Mouse (Mus musculus): ENCODE results near the gene Frg2f1.

Frg2f1 gene

GRCm38 (mm10) chr4:119492933-119493327 lies 46.4 kb downstream of the Frg2f1 start:
- no peak for DNase-seq (ENCODE audit: low read depth in 2 of 2, low spot score in 2 of 2)

GRCm38 (mm10) chr4:119492291-119492932 lies 46.9 kb downstream of the Frg2f1 start, which contains the start of gene Rimkla:
TSS of gene Rimkla (minus strand) at chr4:119492628.
- DNase-seq (ENCODE audit: low read depth in 2 of 2, low spot score in 2 of 2): peak; percentile 4 to 21

GRCm38 (mm10) chr4:119490806-119491205 lies 48.5 kb downstream of the Frg2f1 start:
- peak in 1 of 2 experiments; percentile 18 for DNase-seq (ENCODE audit: low read depth in 2 of 2, low spot score in 2 of 2)

- no peak for DNase-seq (ENCODE audit: low read depth in 2 of 2, low spot score in 2 of 2)
Measured at GRCm38 (mm10) chr4:119489666-119490065, 49.7 kb downstream of the Frg2f1 start.

GRCm38 (mm10) chr4:119484882-119485281 lies 54.4 kb downstream of the Frg2f1 start:
- DNase-seq (ENCODE audit: low read depth in 2 of 2, low spot score in 2 of 2): no peak

GRCm38 (mm10) chr4:119483051-119483450 lies 56.3 kb downstream of the Frg2f1 start:
- no peak for DNase-seq (ENCODE audit: low read depth in 2 of 2, low spot score in 2 of 2)

Measured in CD8-positive naive resting alpha-beta T cell, adult 2 months (primary cell).